Mouse (Mus musculus): Measurements from ENCODE around the gene Itga2b.

Gene Itga2b

GRCm38 (mm10) chr11:102417160-102417559 lies 52.8 kb downstream of the Itga2b start:
- intact Hi-C loops (cut with DNase I), result no loop called here

GRCm38 (mm10) chr11:102415034-102415802 lies 54.7 kb downstream of the Itga2b start:
- intact Hi-C loops (cut with DNase I), result no loop called here

GRCm38 (mm10) chr11:102413059-102413458 lies 56.9 kb downstream of the Itga2b start:
- intact Hi-C loops (cut with DNase I), result no loop called here

GRCm38 (mm10) chr11:102411704-102412103 lies 58.2 kb downstream of the Itga2b start:
- intact Hi-C loops (cut with DNase I), result loop anchor here (2.0 kb wide), 1 partner anchor 103 kb away; no protein-coding TSS in a partner anchor

- intact Hi-C loops (cut with DNase I), result loop anchor here (2.0 kb wide), 1 partner anchor 102 kb away; no protein-coding TSS in a partner anchor
Measured at GRCm38 (mm10) chr11:102411061-102411460, 58.9 kb downstream of the Itga2b start.

GRCm38 (mm10) chr11:102410345-102410744 lies 59.6 kb downstream of the Itga2b start:
- intact Hi-C loops (cut with DNase I), result loop anchor here (2.0 kb wide), 1 partner anchor 102 kb away; no protein-coding TSS in a partner anchor

GRCm38 (mm10) chr11:102409795-102410330 lies 60.1 kb downstream of the Itga2b start:
- intact Hi-C loops (cut with DNase I), result loop anchor here (2.0 kb wide), 1 partner anchor 101 kb away; no protein-coding TSS in a partner anchor

- intact Hi-C loops (cut with DNase I), result no loop called here
Measured at GRCm38 (mm10) chr11:102408888-102409794, 60.8 kb downstream of the Itga2b start.

- intact Hi-C loops (cut with DNase I), result no loop called here
Measured at GRCm38 (mm10) chr11:102408344-102408876, 61.5 kb downstream of the Itga2b start.

GRCm38 (mm10) chr11:102407834-102408215 lies 62.1 kb downstream of the Itga2b start, which contains the start of gene Slc25a39:
Gene Slc25a39 (minus strand): TSS chr11:102407946.
- intact Hi-C loops (cut with DNase I), result no loop called here

GRCm38 (mm10) chr11:102406900-102407833 lies 62.8 kb downstream of the Itga2b start:
- intact Hi-C loops (cut with DNase I), result no loop called here

- intact Hi-C loops (cut with DNase I), result no loop called here
Measured at GRCm38 (mm10) chr11:102406401-102406800, 63.5 kb downstream of the Itga2b start.

- intact Hi-C loops (cut with DNase I), result no loop called here
Measured at GRCm38 (mm10) chr11:102405544-102406285, 64.2 kb downstream of the Itga2b start.

GRCm38 (mm10) chr11:102404161-102405010 lies 65.5 kb downstream of the Itga2b start:
- intact Hi-C loops (cut with DNase I), result no loop called here

GRCm38 (mm10) chr11:102403657-102404056 lies 66.3 kb downstream of the Itga2b start:
- intact Hi-C loops (cut with DNase I), result no loop called here
